ENCODE assay signal across 23 mouse cellular contexts in genomic region chr1:58313173-58313572, GRCm38 (mm10). TPM values are rescaled to one million over a fixed set of nuclear protein-coding genes. Genes with fewer than 3 reads are reported as not detected.
A peak's percentile ranks its signal among the peaks of the same experiment; 100 is the strongest.
DNase-seq lines count a peak whose midpoint lies in the region; ATAC-seq and TF ChIP-seq lines count a peak whose summit lies in the region.
"Had no signal": no experiment of that assay in that cellular context is flagged by ENCODE, and none has a peak within 500 bp of the region (broad histone marks: within the 10 kb centered on the region; RNA-seq: fewer than 3 reads in every experiment).

No protein-coding gene starts in this region.

- H3K27me3 ChIP-seq in forebrain, embryonic 16.5 days (replicated peaks; ENCODE audit: control insufficient read depth, insufficient read depth, low read length) = no peaks in the 10 kb centered on the region
- H3K27me3 ChIP-seq in forebrain, embryonic 14.5 days (replicated peaks; ENCODE audit: control insufficient read depth, insufficient read depth, low read length) = no peaks in the 10 kb centered on the region
- no peaks in the 10 kb centered on the region for H3K27me3 ChIP-seq in heart, adult 2 months (ENCODE audit: control insufficient read depth, insufficient read depth, low read length)
- H3K27me3 ChIP-seq: embryonic facial prominence, embryonic 13.5 days; embryonic facial prominence, embryonic 15.5 days; forebrain, embryonic 13.5 days had no signal

- intact Hi-C loops in heart, adult 2 months (cut with DNase I) = no loop called here

- ATAC-seq in forebrain, embryonic 16.5 days = no peak
- ATAC-seq in forebrain, embryonic 14.5 days = no peak
- ATAC-seq: forebrain, embryonic 13.5 days had no signal

- H3K9me3 ChIP-seq in forebrain, embryonic 16.5 days (ENCODE audit: control insufficient read depth, low read length) = no peaks in the 10 kb centered on the region
- H3K9me3 ChIP-seq in forebrain, embryonic 14.5 days (replicated peaks; ENCODE audit: control insufficient read depth, low read length) = no peaks in the 10 kb centered on the region
- H3K9me3 ChIP-seq: embryonic facial prominence, embryonic 13.5 days; embryonic facial prominence, embryonic 15.5 days; forebrain, embryonic 13.5 days had no signal

- H3K4me1 ChIP-seq in forebrain, embryonic 16.5 days (replicated peaks; ENCODE audit: control insufficient read depth, insufficient read depth, low read length) = 0 out of 2 replicates have a peak, but pooled peaks cover 4% of the 10 kb centered on the region
- H3K4me1 ChIP-seq in forebrain, embryonic 14.5 days (ENCODE audit: control insufficient read depth, insufficient read depth, low read length) = no peaks in the 10 kb centered on the region
- H3K4me1 ChIP-seq in heart, adult 2 months (ENCODE audit: control insufficient read depth, insufficient read depth, low read length) = no peaks in the 10 kb centered on the region
- H3K4me1 ChIP-seq: embryonic facial prominence, embryonic 13.5 days; embryonic facial prominence, embryonic 15.5 days; forebrain, embryonic 13.5 days had no signal

- no peaks in the 10 kb centered on the region for H3K79me2 ChIP-seq in heart, adult 2 months (replicated peaks; ENCODE audit: control insufficient read depth, insufficient read depth, low read length)

- TF ChIP-seq CTCF in heart, adult 2 months (IDR thresholded peaks at IDR 0.05) = no peak

- no peaks in the 10 kb centered on the region for H3K36me3 ChIP-seq in forebrain, embryonic 16.5 days (ENCODE audit: control insufficient read depth, insufficient read depth)
- H3K36me3 ChIP-seq in forebrain, embryonic 14.5 days (ENCODE audit: control insufficient read depth, insufficient read depth, low read length) = no peaks in the 10 kb centered on the region
- no peaks in the 10 kb centered on the region for H3K36me3 ChIP-seq in heart, adult 2 months (ENCODE audit: control insufficient read depth, insufficient read depth, low read length)
- H3K36me3 ChIP-seq: embryonic facial prominence, embryonic 13.5 days; embryonic facial prominence, embryonic 15.5 days had no signal

- WGBS in forebrain, embryonic 16.5 days = 85% methylated on average over 8 of the region's 8 CpGs
- 90% methylated on average over 8 of the region's 8 CpGs for WGBS in forebrain, embryonic 14.5 days
- WGBS in heart, adult 2 months = 86% methylated on average over 8 of the region's 8 CpGs

- no peak for DNase-seq in forebrain, embryonic 14.5 days (ENCODE audit: low spot score)
- peak; percentile 2 for DNase-seq in heart, postnatal 4 days
- no peak for DNase-seq in heart, adult 2 months
- peak; percentile 1 for DNase-seq in thymus, postnatal 14 days
- DNase-seq in thymus, postnatal 0 days (ENCODE audit: low spot score) = no peak
- DNase-seq: adrenal gland, adult 2 months; adrenal gland, postnatal 10 days; adrenal gland, postnatal 25 days; cerebellum, adult 11 months; cerebellum, adult 18-20 months; cerebellum, adult 8-10 months; cerebellum, adult 9-11 months; cerebellum, postnatal 14 days; cerebellum, postnatal 36 days; embryo, embryonic 11 days had no signal

- no peak overlapping the region for H3K9ac ChIP-seq in forebrain, embryonic 16.5 days (replicated peaks; ENCODE audit: low read depth, low read length)
- no peak overlapping the region for H3K9ac ChIP-seq in forebrain, embryonic 14.5 days (ENCODE audit: low read length)
- H3K9ac ChIP-seq in heart, adult 2 months (ENCODE audit: low read depth, low read length) = no peak overlapping the region
- H3K9ac ChIP-seq: embryonic facial prominence, embryonic 13.5 days; embryonic facial prominence, embryonic 15.5 days; forebrain, embryonic 13.5 days had no signal

- TF ChIP-seq POLR2A in heart, adult 2 months (IDR thresholded peaks at IDR 0.05; ENCODE audit: insufficient read depth, low read depth, low read length) = no peak

- H3K4me3 ChIP-seq in forebrain, embryonic 16.5 days (replicated peaks; ENCODE audit: low read length) = no peak overlapping the region
- H3K4me3 ChIP-seq in forebrain, embryonic 14.5 days (ENCODE audit: low read depth, low read length) = no peak overlapping the region
- H3K4me3 ChIP-seq in heart, adult 2 months = no peak overlapping the region
- H3K4me3 ChIP-seq: embryonic facial prominence, embryonic 13.5 days; embryonic facial prominence, embryonic 15.5 days; erythroblast, embryonic 14.5 days; forebrain, embryonic 13.5 days had no signal

- TF ChIP-seq EP300 in heart, adult 2 months (IDR thresholded peaks at IDR 0.05; ENCODE audit: insufficient read depth, low read depth, low read length) = no peak

- peak overlapping the region; percentile 23; the same call in 1 of the 2 replicates for H3K27ac ChIP-seq in forebrain, embryonic 16.5 days (ENCODE audit: low read length)
- no peak overlapping the region for H3K27ac ChIP-seq in forebrain, embryonic 14.5 days (ENCODE audit: low read depth, low read length)
- H3K27ac ChIP-seq in heart, adult 2 months = no peak overlapping the region
- H3K27ac ChIP-seq: embryonic facial prominence, embryonic 13.5 days; embryonic facial prominence, embryonic 15.5 days; forebrain, embryonic 13.5 days had no signal

- no peak overlapping the region for H3K4me2 ChIP-seq in forebrain, embryonic 16.5 days (ENCODE audit: low read length)
- no peak overlapping the region for H3K4me2 ChIP-seq in forebrain, embryonic 14.5 days (ENCODE audit: low read length)
- H3K4me2 ChIP-seq: embryonic facial prominence, embryonic 13.5 days; embryonic facial prominence, embryonic 15.5 days; forebrain, embryonic 13.5 days had no signal

RNA-seq across cellular contexts. Expression of gene Aox2, which starts 35.0 kb away (rescaled TPM):
- polyA plus RNA-seq in forebrain, embryonic 16.5 days (2015; fragmentation: Nextera tagmentation; extraction: Ambion mirVana) = 0.05 TPM in 1 of 2 replicates, not detected in the other
- not detected in 2 replicates for polyA plus RNA-seq in forebrain, embryonic 14.5 days (2014; fragmentation: Nextera tagmentation; extraction: Ambion mirVana)
- total RNA-seq in heart, postnatal 4 days (2021) = under 1 TPM in 1 of 2 experiments, not detected in 1; 0.05 TPM
- not detected for total RNA-seq in heart, adult 2 months (2021)
- not detected in 2 replicates for polyA plus RNA-seq in heart, adult 2 months (2012; rRNA removed)
- polyA plus RNA-seq in thymus, postnatal 0 days (2015; fragmentation: Nextera tagmentation; extraction: Ambion mirVana) = 0.14 and 0.21 TPM in 2 replicates
- polyA plus RNA-seq: C2C12; embryonic facial prominence, embryonic 11.5 days; erythroblast, embryonic 14.5 days; forebrain, embryonic 11.5 days; forebrain, embryonic 13.5 days had no signal

Comparison
In these comparisons a context has a peak if more than half of its experiments do, and no peak if none do; other contexts are left out.
1. DNase-seq: peak in heart, postnatal 4 days (single experiment) and thymus, postnatal 14 days (single experiment); none in forebrain, embryonic 14.5 days (single experiment), heart, adult 2 months (0 of 2) and thymus, postnatal 0 days (single experiment).